Mouse (Mus musculus) heart, embryonic 10.5 days (tissue): ENCODE results near the gene Ankrd11. TPM values are rescaled to one million over a fixed set of nuclear protein-coding genes. Genes with fewer than 3 reads are reported as not detected.
A peak's percentile ranks its signal among the peaks of the same experiment; 100 is the strongest.

Experiments
- DNase-seq: peaks from one replicate; pipeline ENCODE4 v3.0.0-alpha.2; 2017; ENCODE audit warnings: low spot score
- H3K27ac ChIP-seq: fragments of 300-500 bp; sonication (generic); 2 replicates; pipeline ENCODE4 v1.5.1; 2016; ENCODE audit warnings: mild to moderate bottlenecking
- H3K27me3 ChIP-seq: fragments of 300-500 bp; sonication (generic); 2 replicates; pipeline ENCODE4 v1.6.1; 2016; ENCODE audit warnings: mild to moderate bottlenecking; ENCODE audit not compliant: poor library complexity, insufficient read depth, severe bottlenecking
- H3K36me3 ChIP-seq: fragments of 300-500 bp; sonication (generic); 2 replicates; pipeline ENCODE4 v1.6.1; 2016; ENCODE audit warnings: mild to moderate bottlenecking, moderate library complexity
- H3K4me1 ChIP-seq: fragments of 300-500 bp; sonication (generic); 2 replicates; pipeline ENCODE4 v1.6.1; 2016; ENCODE audit warnings: mild to moderate bottlenecking
- H3K4me3 ChIP-seq: fragments of 300-500 bp; sonication (generic); 2 replicates; pipeline ENCODE4 v1.5.1; 2016; ENCODE audit warnings: mild to moderate bottlenecking, moderate library complexity
- H3K9me3 ChIP-seq: fragments of 300-500 bp; sonication (generic); 2 replicates; pipeline ENCODE4 v1.6.1; 2016; ENCODE audit warnings: mild to moderate bottlenecking, moderate library complexity
- WGBS: fragments of 180-500 bp; shearing (Covaris S2); methylation state at CpG from one replicate; pipeline ENCODE4 v1.1.7; 2016; 5-methylcytosine and 5-hydroxymethylcytosine counted together
- polyA plus RNA-seq: library from polyadenylated mRNA; unstranded; fragments of >200 nt; fragmentation: Nextera tagmentation; extraction: Ambion mirVana; gene quantifications from 2 replicates; pipeline ENCODE4 v1.2.1, GENCODE M21; 2016

Gene Ankrd11
- polyA plus RNA-seq, 1 experiment from 2014 or later = 32.9 TPM

- Histone ChIP-seq H3K4me1 (peaks cover 14% of the 10 kb centered on the region), H3K9me3 (no peaks in the 10 kb centered on the region), H3K27me3 (no peaks in the 10 kb centered on the region), H3K4me3 (no peak overlapping the region), H3K36me3 (peaks cover 18% of the 10 kb centered on the region), H3K27ac (no peak overlapping the region)
- DNase-seq = no peak
- 81% methylated on average over 3 of the region's 3 CpGs for WGBS
Observed at GRCm38 (mm10) chr8:122966638-122967037, 75.4 kb downstream of the Ankrd11 start.

GRCm38 (mm10) chr8:122962046-122962445 lies 80.0 kb downstream of the Ankrd11 start:
- no peak overlapping the region for H3K4me3 ChIP-seq
- peaks cover 42% of the 10 kb centered on the region for H3K4me1 ChIP-seq
- H3K27ac ChIP-seq = no peak overlapping the region
- no peaks in the 10 kb centered on the region for H3K9me3 ChIP-seq
- no peaks in the 10 kb centered on the region for H3K27me3 ChIP-seq
- 0 out of 2 replicates have a peak, but pooled peaks cover 3% of the 10 kb centered on the region for H3K36me3 ChIP-seq
- no peak for DNase-seq
- 60% methylated on average over 5 of the region's 5 CpGs for WGBS

GRCm38 (mm10) chr8:122961458-122961857 lies 80.6 kb downstream of the Ankrd11 start:
- no peak for DNase-seq

GRCm38 (mm10) chr8:122960932-122961331 lies 81.1 kb downstream of the Ankrd11 start:
- Histone ChIP-seq H3K4me3 (no peak overlapping the region), H3K27ac (no peak overlapping the region), H3K4me1 (peaks cover 53% of the 10 kb centered on the region), H3K9me3 (no peaks in the 10 kb centered on the region), H3K27me3 (no peaks in the 10 kb centered on the region), H3K36me3 (0 out of 2 replicates have a peak, but pooled peaks cover 3% of the 10 kb centered on the region)
- peak; percentile 81 for DNase-seq
- 7% methylated on average over 1 of the region's 1 CpGs for WGBS

More at GRCm38 (mm10) chr8:122961458-122961857, 80.6 kb downstream of the Ankrd11 start:
- no peaks in the 10 kb centered on the region for H3K27me3 ChIP-seq
- H3K36me3 ChIP-seq = 0 out of 2 replicates have a peak, but pooled peaks cover 3% of the 10 kb centered on the region
- peaks cover 48% of the 10 kb centered on the region for H3K4me1 ChIP-seq
- no peak overlapping the region for H3K4me3 ChIP-seq
- H3K27ac ChIP-seq = no peak overlapping the region
- WGBS = 21% methylated on average over 2 of the region's 2 CpGs
- H3K9me3 ChIP-seq = no peaks in the 10 kb centered on the region

GRCm38 (mm10) chr8:122960323-122960722 lies 81.8 kb downstream of the Ankrd11 start:
- Histone ChIP-seq H3K27me3 (no peaks in the 10 kb centered on the region), H3K36me3 (0 out of 2 replicates have a peak, but pooled peaks cover 3% of the 10 kb centered on the region), H3K27ac (no peak overlapping the region), H3K4me1 (peaks cover 58% of the 10 kb centered on the region), H3K9me3 (no peaks in the 10 kb centered on the region), H3K4me3 (no peak overlapping the region)
- 83% methylated on average over 5 of the region's 5 CpGs for WGBS
- DNase-seq = no peak

GRCm38 (mm10) chr8:122955997-122956396 lies 86.1 kb downstream of the Ankrd11 start:
- H3K4me1 ChIP-seq = peaks cover 67% of the 10 kb centered on the region
- H3K27me3 ChIP-seq = no peaks in the 10 kb centered on the region
- H3K27ac ChIP-seq = no peak overlapping the region
- H3K9me3 ChIP-seq = no peaks in the 10 kb centered on the region
- H3K36me3 ChIP-seq = no peaks in the 10 kb centered on the region
- 83% methylated on average over 3 of the region's 3 CpGs for WGBS
- no peak overlapping the region for H3K4me3 ChIP-seq
- no peak for DNase-seq

- Histone ChIP-seq H3K27me3 (no peaks in the 10 kb centered on the region), H3K27ac (no peak overlapping the region), H3K4me3 (no peak overlapping the region), H3K36me3 (no peaks in the 10 kb centered on the region), H3K4me1 (peaks cover 62% of the 10 kb centered on the region), H3K9me3 (no peaks in the 10 kb centered on the region)
- no peak for DNase-seq
Observed at GRCm38 (mm10) chr8:122955195-122955594, 86.9 kb downstream of the Ankrd11 start.

- peaks cover 65% of the 10 kb centered on the region for H3K4me1 ChIP-seq
- no peaks in the 10 kb centered on the region for H3K27me3 ChIP-seq
- H3K36me3 ChIP-seq = no peaks in the 10 kb centered on the region
- 77% methylated on average over 3 of the region's 3 CpGs for WGBS
- no peak for DNase-seq
- H3K4me3 ChIP-seq = no peak overlapping the region
- no peak overlapping the region for H3K27ac ChIP-seq
- no peaks in the 10 kb centered on the region for H3K9me3 ChIP-seq
Observed at GRCm38 (mm10) chr8:122954090-122954799, 87.8 kb downstream of the Ankrd11 start.

- H3K27me3 ChIP-seq = no peaks in the 10 kb centered on the region
- WGBS = 84% methylated on average over 6 of the region's 6 CpGs
- no peak for DNase-seq
- no peaks in the 10 kb centered on the region for H3K9me3 ChIP-seq
- no peak overlapping the region for H3K27ac ChIP-seq
- H3K4me1 ChIP-seq = peaks cover 65% of the 10 kb centered on the region
- no peaks in the 10 kb centered on the region for H3K36me3 ChIP-seq
- H3K4me3 ChIP-seq = no peak overlapping the region
Observed at GRCm38 (mm10) chr8:122953028-122953427, 89.0 kb downstream of the Ankrd11 start.

GRCm38 (mm10) chr8:122951456-122951855 lies 90.6 kb downstream of the Ankrd11 start:
- DNase-seq = no peak
- 83% methylated on average over 5 of the region's 5 CpGs for WGBS
- Histone ChIP-seq H3K9me3 (no peaks in the 10 kb centered on the region), H3K4me3 (no peak overlapping the region), H3K27me3 (no peaks in the 10 kb centered on the region), H3K36me3 (no peaks in the 10 kb centered on the region), H3K27ac (no peak overlapping the region), H3K4me1 (peaks cover 63% of the 10 kb centered on the region)

- H3K27ac ChIP-seq = no peak overlapping the region
- H3K36me3 ChIP-seq = no peaks in the 10 kb centered on the region
- no peaks in the 10 kb centered on the region for H3K9me3 ChIP-seq
- H3K4me3 ChIP-seq = no peak overlapping the region
- no peak for DNase-seq
- H3K27me3 ChIP-seq = no peaks in the 10 kb centered on the region
- peaks cover 48% of the 10 kb centered on the region for H3K4me1 ChIP-seq
- WGBS = 74% methylated on average over 5 of the region's 5 CpGs
Observed at GRCm38 (mm10) chr8:122949701-122950100, 92.4 kb downstream of the Ankrd11 start.

GRCm38 (mm10) chr8:122945775-122946174 lies 96.3 kb downstream of the Ankrd11 start:
- no peaks in the 10 kb centered on the region for H3K9me3 ChIP-seq
- WGBS = 79% methylated on average over 2 of the region's 2 CpGs
- no peaks in the 10 kb centered on the region for H3K36me3 ChIP-seq
- no peaks in the 10 kb centered on the region for H3K27me3 ChIP-seq
- H3K27ac ChIP-seq = no peak overlapping the region
- DNase-seq = no peak
- H3K4me3 ChIP-seq = no peak overlapping the region
- H3K4me1 ChIP-seq = peaks cover 25% of the 10 kb centered on the region

GRCm38 (mm10) chr8:122942803-122943713 lies 99.0 kb downstream of the Ankrd11 start:
- DNase-seq = no peak
- Histone ChIP-seq H3K27me3 (no peaks in the 10 kb centered on the region), H3K27ac (no peak overlapping the region), H3K36me3 (no peaks in the 10 kb centered on the region), H3K4me1 (peaks cover 30% of the 10 kb centered on the region), H3K4me3 (no peak overlapping the region), H3K9me3 (no peaks in the 10 kb centered on the region)
- 86% methylated on average over 9 of the region's 9 CpGs for WGBS
